ENCODE assay signal across 12 mouse cellular contexts in the genomic region with DNA sequence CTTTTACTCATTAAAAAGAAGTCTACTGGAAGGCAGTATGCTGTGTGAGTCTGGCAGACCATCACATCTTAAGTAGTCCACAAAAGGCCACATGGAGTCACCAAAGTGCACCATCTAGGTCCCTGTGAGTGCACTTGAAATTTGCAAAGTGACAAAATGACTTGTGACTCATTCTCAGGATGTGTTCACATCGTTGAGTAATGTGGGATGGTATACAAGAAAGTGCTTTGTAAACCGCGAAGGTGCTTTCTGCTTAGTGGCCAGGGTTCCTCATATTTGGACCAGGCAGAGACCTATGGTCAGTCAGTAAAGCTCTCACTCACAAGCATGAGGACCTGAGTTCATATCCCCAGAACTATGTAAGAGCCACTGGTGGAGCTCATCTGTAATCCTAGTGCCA.
"Had no signal": no experiment of that assay in that cellular context is flagged by ENCODE, and none has a peak within 500 bp of the region (broad histone marks: within the 10 kb centered on the region; RNA-seq: fewer than 3 reads in every experiment).

No protein-coding gene starts in this region.

- DNase-seq: retina, postnatal 1 day; right cerebral cortex, adult 18-20 months; right cerebral cortex, postnatal 14 days; right cerebral cortex, postnatal 25 days; right cerebral cortex, postnatal 4 days; spleen, adult 18-20 months; thymus, adult 18-20 months; thymus, adult 2 months; thymus, postnatal 14 days; thymus, postnatal 25 days; thymus, postnatal 36 days; thymus, postnatal 4 days had no signal
